Mouse (Mus musculus) gastrocnemius, postnatal 14 days (tissue): Measurements from ENCODE around the gene Vmn2r81. TPM values are rescaled to one million over a fixed set of nuclear protein-coding genes. Genes with fewer than 3 reads are reported as not detected.
"Not testable (repeated sequence)": the region's sequence is repeated elsewhere in the genome, so short reads cannot be mapped to it uniquely, and the experiment has no call there.

Experiments used
- DNase-seq: peaks from one replicate; pipeline ENCODE4 v3.0.0; 2021; ENCODE audit warnings: mixed read lengths
- intact Hi-C: fragments of 180-260 bp; cut with DNase I; formaldehyde crosslinking; loops from one replicate; pipeline ENCODE4 v1.15.1; 2025; ENCODE audit warnings: low total_unique reads
- long read RNA-seq, 2 experiments: library from polyadenylated mRNA; stranded (forward); transcript quantifications; one replicate each; pipeline ENCODE4 v2.0.0; 2021
- total RNA-seq, 2 experiments: library from RNA; stranded (reverse); gene quantifications; 2 replicates each; pipeline ENCODE4 v1.2.3; 2021

Gene Vmn2r81
- total RNA-seq = not detected
- long read RNA-seq, experiment 1 = 0 reads
- long read RNA-seq, experiment 2 = 0 reads

- DNase-seq, intact Hi-C loops: not testable (repeated sequence)
These were observed at the start of gene Vmn2r81 for GRCm38 (mm10) chr10:79247392-79247791. TSS of gene Vmn2r81 (plus strand) at chr10:79247692.

- intact Hi-C loops, DNase-seq: not testable (repeated sequence)
These were observed 47.5 kb upstream of the Vmn2r81 start for GRCm38 (mm10) chr10:79199973-79200372.

GRCm38 (mm10) chr10:79220432-79220831, 27.1 kb upstream of the Vmn2r81 start:
- DNase-seq = no peak
- intact Hi-C loops = no loop called here

- intact Hi-C loops = no loop called here
- DNase-seq = no peak
These were observed 25.9 kb upstream of the Vmn2r81 start for GRCm38 (mm10) chr10:79221606-79222005.

GRCm38 (mm10) chr10:79222214-79222613, 25.3 kb upstream of the Vmn2r81 start:
- intact Hi-C loops = no loop called here
- DNase-seq = no peak

- intact Hi-C loops, DNase-seq: not testable (repeated sequence)
These were observed 74.7 kb downstream of the Vmn2r81 start for GRCm38 (mm10) chr10:79322033-79322736.

GRCm38 (mm10) chr10:79322737-79323086, 75.2 kb downstream of the Vmn2r81 start:
- intact Hi-C loops = no loop called here

More at GRCm38 (mm10) chr10:79322737-79323086, 75.2 kb downstream of the Vmn2r81 start:
- no peak for DNase-seq

Other genes starting within 250 kb of the Vmn2r81 start
- not detected for gene Olfr1351, start 235.2 kb upstream of the Vmn2r81 start, total RNA-seq
- not detected for gene Olfr57, start 219.0 kb upstream of the Vmn2r81 start, total RNA-seq
- 10 to 100 TPM in 1 of 2 experiments, 1 to 10 TPM in 1; 9.6 to 10.5 TPM for gene 2610008E11Rik, start 150.1 kb upstream of the Vmn2r81 start, total RNA-seq
- not detected for gene Vmn2r80, start 98.9 kb upstream of the Vmn2r81 start, total RNA-seq
- not detected for gene Vmn2r82, start 108.8 kb downstream of the Vmn2r81 start, total RNA-seq
- gene Vmn2r83, start 221.0 kb downstream of the Vmn2r81 start, total RNA-seq = not detected